Mouse (Mus musculus): ENCODE results near the gene Rsu1. TPM values are rescaled to one million over a fixed set of nuclear protein-coding genes. Genes with fewer than 3 reads are reported as not detected.

Gene Rsu1
- total and polyA plus RNA-seq, 3 experiments, result 39.9 to 51.7 (median 47.1) TPM

DNA sequence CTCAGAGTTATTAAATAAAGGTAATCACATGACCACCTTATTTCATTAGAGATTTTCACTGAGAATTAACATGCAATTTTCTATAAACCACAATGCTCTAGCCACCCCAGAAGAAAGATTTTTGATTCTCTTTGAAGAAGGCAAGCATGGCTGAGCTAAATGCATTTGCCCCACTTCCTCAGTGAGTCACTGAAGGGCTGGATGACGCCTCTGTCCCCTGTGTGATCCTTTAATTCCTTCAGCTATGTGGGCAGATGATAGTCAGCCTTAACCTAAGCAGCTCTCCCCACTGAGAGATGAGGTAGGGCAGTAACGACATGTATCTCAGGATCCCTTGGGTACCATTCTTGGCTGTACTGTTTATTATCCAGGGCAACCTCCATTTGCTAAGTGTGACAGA lies 190.7 kb downstream of the Rsu1 start:
- H3K4me1 ChIP-seq (ENCODE audit: control insufficient read depth, insufficient read depth, low read length), result no peaks in the 10 kb centered on the region
- no peak overlapping the region for H3K9ac ChIP-seq (ENCODE audit: low read depth, low read length)
- TF ChIP-seq POLR2A (IDR thresholded peaks at IDR 0.05; ENCODE audit: insufficient read depth, low read depth, low read length), result no peak
- TF ChIP-seq EP300 (IDR thresholded peaks at IDR 0.05; ENCODE audit: insufficient read depth, low read depth, low read length), result no peak
- no peak for TF ChIP-seq CTCF (IDR thresholded peaks at IDR 0.05)
- no peak for DNase-seq
- no peak overlapping the region for H3K4me3 ChIP-seq
- intact Hi-C loops (cut with DNase I), result no loop called here
- no peaks in the 10 kb centered on the region for H3K27me3 ChIP-seq (ENCODE audit: control insufficient read depth, insufficient read depth, low read length)
- whole genome bisulfite sequencing, result 78% methylated on average over 2 of the region's 2 CpGs
- H3K36me3 ChIP-seq (ENCODE audit: control insufficient read depth, insufficient read depth, low read length), result peaks cover 2% of the 10 kb centered on the region
- H3K27ac ChIP-seq, result no peak overlapping the region
- H3K79me2 ChIP-seq (replicated peaks; ENCODE audit: control insufficient read depth, insufficient read depth, low read length), result no peaks in the 10 kb centered on the region

DNA sequence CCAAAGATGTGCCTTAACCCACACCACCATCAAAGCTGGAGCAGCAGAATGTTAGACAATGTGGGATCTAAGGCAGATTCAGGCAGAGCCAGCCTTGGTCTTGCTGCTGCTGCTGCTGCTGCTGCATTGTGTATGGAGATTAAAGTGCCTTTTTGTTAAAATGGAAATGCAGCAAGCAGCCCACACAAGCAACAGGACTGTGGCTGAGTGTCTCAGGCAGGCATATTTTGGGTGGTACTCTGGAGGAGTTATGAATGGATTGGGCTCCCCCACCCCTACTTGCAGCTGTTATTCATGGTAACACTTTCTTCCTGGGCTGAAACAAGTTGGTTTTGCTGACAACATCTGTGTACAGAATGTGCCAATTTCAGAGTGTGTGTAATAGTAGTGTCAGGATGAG lies 199.0 kb downstream of the Rsu1 start:
- no peak overlapping the region for H3K9ac ChIP-seq (ENCODE audit: low read depth, low read length)
- peaks cover 2% of the 10 kb centered on the region for H3K36me3 ChIP-seq (ENCODE audit: control insufficient read depth, insufficient read depth, low read length)
- H3K79me2 ChIP-seq (replicated peaks; ENCODE audit: control insufficient read depth, insufficient read depth, low read length), result no peaks in the 10 kb centered on the region
- H3K27ac ChIP-seq, result no peak overlapping the region
- TF ChIP-seq EP300 (IDR thresholded peaks at IDR 0.05; ENCODE audit: insufficient read depth, low read depth, low read length), result no peak
- TF ChIP-seq CTCF (IDR thresholded peaks at IDR 0.05), result no peak
- DNase-seq, result no peak
- H3K4me1 ChIP-seq (ENCODE audit: control insufficient read depth, insufficient read depth, low read length), result no peaks in the 10 kb centered on the region
- no peak overlapping the region for H3K4me3 ChIP-seq
- H3K27me3 ChIP-seq (ENCODE audit: control insufficient read depth, insufficient read depth, low read length), result no peaks in the 10 kb centered on the region
- intact Hi-C loops (cut with DNase I), result no loop called here

DNA sequence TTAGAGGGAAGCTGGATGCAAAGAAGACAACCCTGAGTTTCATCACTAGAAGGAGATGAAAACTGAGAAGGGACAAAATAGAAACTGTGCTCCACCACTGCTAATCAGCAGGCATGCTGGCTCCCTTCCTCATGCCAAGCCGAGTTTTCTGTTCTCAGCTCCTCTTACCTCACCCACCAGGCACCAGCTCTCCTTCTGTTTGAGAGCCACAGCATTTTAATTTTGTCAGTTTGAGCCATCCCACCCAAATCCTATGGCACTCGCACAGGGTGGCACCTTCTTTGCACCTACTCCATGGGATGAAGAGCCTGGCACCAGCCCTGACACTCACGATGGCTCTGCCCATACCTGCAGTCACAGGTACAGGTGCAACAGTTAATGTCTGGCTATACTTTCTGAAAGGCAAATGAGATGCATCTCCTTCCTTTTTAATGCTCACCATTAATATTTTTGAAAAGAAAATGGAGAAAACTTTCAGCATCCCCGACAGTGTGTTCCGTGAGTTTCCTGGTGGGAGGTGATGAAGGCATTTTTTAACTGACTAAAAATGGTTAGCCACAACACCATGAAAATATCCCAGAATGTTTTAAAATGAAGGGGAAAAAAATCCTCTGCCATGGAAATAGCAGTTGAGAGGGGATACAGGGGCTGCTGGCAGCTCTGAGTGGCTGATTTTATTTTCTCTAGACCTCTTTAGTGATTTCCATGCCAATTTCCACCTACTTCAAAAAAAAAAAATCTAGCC lies 210.6 kb downstream of the Rsu1 start:
- Histone ChIP-seq H3K27ac (no peak overlapping the region), H3K79me2 (replicated peaks; ENCODE audit: control insufficient read depth, insufficient read depth, low read length) (no peaks in the 10 kb centered on the region), H3K27me3 (ENCODE audit: control insufficient read depth, insufficient read depth, low read length) (no peaks in the 10 kb centered on the region), H3K4me1 (ENCODE audit: control insufficient read depth, insufficient read depth, low read length) (no peaks in the 10 kb centered on the region), H3K36me3 (ENCODE audit: control insufficient read depth, insufficient read depth, low read length) (no peaks in the 10 kb centered on the region), H3K9ac (ENCODE audit: low read depth, low read length) (no peak overlapping the region), H3K4me3 (no peak overlapping the region)
- intact Hi-C loops (cut with DNase I), result no loop called here
- no peak for DNase-seq
- WGBS, result 81% methylated on average over 5 of the region's 5 CpGs
- TF ChIP-seq EP300 (IDR thresholded peaks at IDR 0.05; ENCODE audit: insufficient read depth, low read depth, low read length) (no peak), CTCF (IDR thresholded peaks at IDR 0.05) (no peak)

DNA sequence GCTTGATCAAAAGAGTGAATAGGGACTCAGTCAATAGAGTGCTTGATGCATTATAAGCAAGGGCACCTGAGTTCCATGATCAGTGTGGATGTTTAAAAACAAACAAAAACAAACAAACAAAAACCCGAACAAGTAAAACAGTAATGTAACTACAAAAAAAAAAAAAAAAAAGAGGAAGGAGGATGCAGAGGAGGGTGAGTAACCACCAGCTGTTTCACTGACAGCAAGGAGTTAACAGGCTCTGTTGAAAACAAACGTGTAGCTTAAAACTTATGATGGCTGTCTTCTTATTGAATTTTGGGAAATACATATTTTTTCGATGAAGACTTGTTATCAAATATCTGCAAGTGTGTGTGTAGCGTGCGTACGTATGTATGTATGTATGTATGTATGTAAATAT lies 222.6 kb downstream of the Rsu1 start:
- 83% methylated on average over 6 of the region's 6 CpGs for WGBS
- Histone ChIP-seq H3K36me3 (ENCODE audit: control insufficient read depth, insufficient read depth, low read length) (no peaks in the 10 kb centered on the region), H3K4me3 (no peak overlapping the region), H3K4me1 (ENCODE audit: control insufficient read depth, insufficient read depth, low read length) (no peaks in the 10 kb centered on the region), H3K79me2 (replicated peaks; ENCODE audit: control insufficient read depth, insufficient read depth, low read length) (no peaks in the 10 kb centered on the region), H3K9ac (ENCODE audit: low read depth, low read length) (no peak overlapping the region), H3K27ac (no peak overlapping the region), H3K27me3 (ENCODE audit: control insufficient read depth, insufficient read depth, low read length) (no peaks in the 10 kb centered on the region)
- intact Hi-C loops (cut with DNase I), result no loop called here
- DNase-seq, result no peak
- TF ChIP-seq EP300 (IDR thresholded peaks at IDR 0.05; ENCODE audit: insufficient read depth, low read depth, low read length) (no peak), POLR2A (IDR thresholded peaks at IDR 0.05; ENCODE audit: insufficient read depth, low read depth, low read length) (no peak), CTCF (IDR thresholded peaks at IDR 0.05) (no peak)

DNA sequence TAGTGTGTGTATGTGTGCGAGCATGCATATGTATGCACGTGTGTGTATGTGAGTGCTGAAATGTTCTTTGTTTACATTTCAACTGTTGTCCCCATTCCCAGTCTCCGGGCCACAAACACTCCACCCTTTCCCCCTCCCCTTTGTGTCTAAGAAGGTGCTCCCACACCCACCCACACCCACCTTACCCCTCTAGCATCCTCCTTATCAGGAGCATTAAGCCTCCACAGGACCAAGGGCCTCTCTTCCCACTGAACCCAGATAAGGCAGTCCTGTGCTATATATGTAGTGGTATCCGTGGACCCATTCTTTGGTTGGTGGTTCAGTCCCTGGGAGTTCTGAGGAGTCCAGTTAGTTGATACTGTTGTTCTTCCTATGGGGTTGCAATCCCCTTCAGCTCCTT lies 226.7 kb downstream of the Rsu1 start:
- no peak overlapping the region for H3K27ac ChIP-seq
- no peak overlapping the region for H3K9ac ChIP-seq (ENCODE audit: low read depth, low read length)
- WGBS, result 86% methylated on average over 4 of the region's 4 CpGs
- no peaks in the 10 kb centered on the region for H3K27me3 ChIP-seq (ENCODE audit: control insufficient read depth, insufficient read depth, low read length)
- intact Hi-C loops (cut with DNase I), result no loop called here
- no peak overlapping the region for H3K4me3 ChIP-seq
- H3K36me3 ChIP-seq (ENCODE audit: control insufficient read depth, insufficient read depth, low read length), result no peaks in the 10 kb centered on the region
- no peak for TF ChIP-seq POLR2A (IDR thresholded peaks at IDR 0.05; ENCODE audit: insufficient read depth, low read depth, low read length)
- no peak for TF ChIP-seq EP300 (IDR thresholded peaks at IDR 0.05; ENCODE audit: insufficient read depth, low read depth, low read length)
- no peak for TF ChIP-seq CTCF (IDR thresholded peaks at IDR 0.05)
- DNase-seq, result no peak
- no peaks in the 10 kb centered on the region for H3K4me1 ChIP-seq (ENCODE audit: control insufficient read depth, insufficient read depth, low read length)
- H3K79me2 ChIP-seq (replicated peaks; ENCODE audit: control insufficient read depth, insufficient read depth, low read length), result no peaks in the 10 kb centered on the region

DNA sequence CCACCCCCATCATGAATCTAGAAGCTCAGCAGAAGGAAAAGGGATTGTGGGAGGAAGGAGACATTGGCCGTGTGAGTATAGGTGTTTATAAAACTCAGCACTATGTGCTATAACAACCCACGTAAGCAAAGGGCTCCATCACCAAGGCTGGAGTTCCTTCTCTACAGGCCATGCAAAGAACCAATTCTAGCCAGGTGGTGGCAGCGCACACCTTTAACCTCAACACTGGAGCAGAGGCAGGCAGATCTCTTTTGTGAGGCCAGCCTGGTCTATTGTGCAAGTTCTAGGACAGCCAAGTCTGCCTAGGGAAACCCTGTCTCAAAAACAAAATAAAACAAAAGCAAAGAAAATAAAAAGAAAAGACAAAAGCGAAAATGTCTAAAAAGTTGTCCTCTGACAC lies 231.4 kb downstream of the Rsu1 start:
- H3K4me3 ChIP-seq, result no peak overlapping the region
- intact Hi-C loops (cut with DNase I), result no loop called here
- no peaks in the 10 kb centered on the region for H3K36me3 ChIP-seq (ENCODE audit: control insufficient read depth, insufficient read depth, low read length)
- H3K79me2 ChIP-seq (replicated peaks; ENCODE audit: control insufficient read depth, insufficient read depth, low read length), result no peaks in the 10 kb centered on the region
- no peak overlapping the region for H3K9ac ChIP-seq (ENCODE audit: low read depth, low read length)
- 86% methylated on average over 4 of the region's 4 CpGs for WGBS
- no peaks in the 10 kb centered on the region for H3K4me1 ChIP-seq (ENCODE audit: control insufficient read depth, insufficient read depth, low read length)
- no peak for TF ChIP-seq POLR2A (IDR thresholded peaks at IDR 0.05; ENCODE audit: insufficient read depth, low read depth, low read length)
- no peak for TF ChIP-seq EP300 (IDR thresholded peaks at IDR 0.05; ENCODE audit: insufficient read depth, low read depth, low read length)
- no peak for TF ChIP-seq CTCF (IDR thresholded peaks at IDR 0.05)
- no peak for DNase-seq
- H3K27ac ChIP-seq, result no peak overlapping the region
- H3K27me3 ChIP-seq (ENCODE audit: control insufficient read depth, insufficient read depth, low read length), result no peaks in the 10 kb centered on the region
